ENCODE assay signal across 8 mouse cellular contexts in genomic region chr11:78490781-78491241, GRCm38 (mm10). TPM values are rescaled to one million over a fixed set of nuclear protein-coding genes. Genes with fewer than 3 reads are reported as not detected.
DNase-seq lines count a peak whose midpoint lies in the region; ATAC-seq lines count a peak whose summit lies in the region.

No protein-coding gene starts in this region.

- H3K4me1 ChIP-seq in lung, embryonic 15.5 days: peaks cover 7% of the 10 kb centered on the region; the same call in 1 of the 2 replicates
- 0 out of 2 replicates have a peak, but pooled peaks cover 7% of the 10 kb centered on the region for H3K4me1 ChIP-seq in stomach, embryonic 15.5 days

- no peak overlapping the region for H3K27ac ChIP-seq in lung, embryonic 15.5 days
- H3K27ac ChIP-seq in stomach, embryonic 15.5 days: no peak overlapping the region

- H3K36me3 ChIP-seq in lung, embryonic 15.5 days: no peaks in the 10 kb centered on the region
- H3K36me3 ChIP-seq in stomach, embryonic 15.5 days: no peaks in the 10 kb centered on the region

- no peak overlapping the region for H3K9ac ChIP-seq in lung, embryonic 15.5 days
- H3K9ac ChIP-seq in stomach, embryonic 15.5 days: no peak overlapping the region

- H3K4me3 ChIP-seq in lung, embryonic 15.5 days: peak overlapping the region; percentile 13; the same call in 1 of the 2 replicates
- H3K4me3 ChIP-seq in stomach, embryonic 15.5 days (replicated peaks): peak overlapping the region; percentile 21

- peaks cover 73% of the 10 kb centered on the region for H3K27me3 ChIP-seq in lung, embryonic 15.5 days
- peaks cover 59% of the 10 kb centered on the region for H3K27me3 ChIP-seq in stomach, embryonic 15.5 days (replicated peaks)

- H3K9me3 ChIP-seq in lung, embryonic 15.5 days: no peaks in the 10 kb centered on the region
- H3K9me3 ChIP-seq in stomach, embryonic 15.5 days: no peaks in the 10 kb centered on the region

- no peak for ATAC-seq in lung, embryonic 15.5 days (ENCODE audit: borderline replicate concordance, extremely low read depth, low FRiP score, low TSS enrichment)
- peak; percentile 55 for ATAC-seq in megakaryocyte-erythroid progenitor cell, adult 5-6 weeks (replicated peaks; ENCODE audit: low FRiP score, low TSS enrichment, poor library complexity, severe bottlenecking)
- no peak for ATAC-seq in stomach, embryonic 15.5 days (ENCODE audit: insufficient read depth, low FRiP score, low read depth)
- ATAC-seq in CD4-positive, CD25-positive, alpha-beta regulatory T cell, adult 4 months: no peak

- DNase-seq in lung, postnatal 4 days: no peak
- DNase-seq in cerebellum, adult 9-10 months: peak; percentile 73
- DNase-seq in frontal cortex, postnatal 10 days (ENCODE audit: low spot score in 2 of 2): peak; percentile 45 to 53
- DNase-seq in kidney, postnatal 4 days: peak; percentile 57 to 67

- peak overlapping the region; percentile 49 for H3K4me2 ChIP-seq in lung, embryonic 15.5 days
- peak overlapping the region; percentile 51 for H3K4me2 ChIP-seq in stomach, embryonic 15.5 days

- WGBS in lung, embryonic 15.5 days: 8% methylated on average over 48 of the region's 48 CpGs
- WGBS in stomach, embryonic 15.5 days: 11% methylated on average over 44 of the region's 48 CpGs

RNA-seq across cellular contexts. Expression of gene Sarm1, which starts 6.7 kb away (rescaled TPM):
- polyA plus RNA-seq in lung, embryonic 15.5 days (2015; fragmentation: Nextera tagmentation; extraction: Ambion mirVana): 0.91 and 0.96 TPM in 2 replicates
- total RNA-seq in megakaryocyte-erythroid progenitor cell, adult 5-6 weeks (2014; fragmentation: Nextera tagmentation): not detected in 2 replicates
- total RNA-seq in megakaryocyte-erythroid progenitor cell, adult 5-6 weeks (2017): 0.88 TPM in 1 of 2 replicates, not detected in the other
- polyA plus RNA-seq in stomach, embryonic 15.5 days (2015; fragmentation: Nextera tagmentation; extraction: Ambion mirVana): 2.6 and 3.3 TPM in 2 replicates
- 1 to 10 TPM in 1 of 2 experiments, under 1 TPM in 1; 0.63 to 1.3 TPM for polyA plus RNA-seq in CD4-positive, CD25-positive, alpha-beta regulatory T cell, adult 4 months (2017; shearing (Covaris generic))

RNA-seq across cellular contexts. Expression of gene Vtn, which starts 8.1 kb away (rescaled TPM):
- polyA plus RNA-seq in lung, embryonic 15.5 days (2015; fragmentation: Nextera tagmentation; extraction: Ambion mirVana): 1.2 and 10.2 TPM in 2 replicates
- not detected in 2 replicates for total RNA-seq in megakaryocyte-erythroid progenitor cell, adult 5-6 weeks (2014; fragmentation: Nextera tagmentation)
- total RNA-seq in megakaryocyte-erythroid progenitor cell, adult 5-6 weeks (2017): not detected in 2 replicates
- polyA plus RNA-seq in stomach, embryonic 15.5 days (2015; fragmentation: Nextera tagmentation; extraction: Ambion mirVana): 59.8 and 67.8 TPM in 2 replicates
- not detected for polyA plus RNA-seq in CD4-positive, CD25-positive, alpha-beta regulatory T cell, adult 4 months (2017; shearing (Covaris generic))

RNA-seq across cellular contexts. Expression of gene Sebox, which starts 12.4 kb away (rescaled TPM):
- polyA plus RNA-seq in lung, embryonic 15.5 days (2015; fragmentation: Nextera tagmentation; extraction: Ambion mirVana): not detected in 2 replicates
- not detected in 2 replicates for total RNA-seq in megakaryocyte-erythroid progenitor cell, adult 5-6 weeks (2014; fragmentation: Nextera tagmentation)
- total RNA-seq in megakaryocyte-erythroid progenitor cell, adult 5-6 weeks (2017): not detected in 2 replicates
- polyA plus RNA-seq in stomach, embryonic 15.5 days (2015; fragmentation: Nextera tagmentation; extraction: Ambion mirVana): not detected in 2 replicates
- polyA plus RNA-seq in CD4-positive, CD25-positive, alpha-beta regulatory T cell, adult 4 months (2017; shearing (Covaris generic)): not detected

RNA-seq across cellular contexts. Expression of gene Tmem199, which starts 21.2 kb away (rescaled TPM):
- 44.4 and 48.3 TPM in 2 replicates for polyA plus RNA-seq in lung, embryonic 15.5 days (2015; fragmentation: Nextera tagmentation; extraction: Ambion mirVana)
- total RNA-seq in megakaryocyte-erythroid progenitor cell, adult 5-6 weeks (2014; fragmentation: Nextera tagmentation): 26.3 and 34.8 TPM in 2 replicates
- 33.1 and 39.0 TPM in 2 replicates for total RNA-seq in megakaryocyte-erythroid progenitor cell, adult 5-6 weeks (2017)
- 45.5 and 47.2 TPM in 2 replicates for polyA plus RNA-seq in stomach, embryonic 15.5 days (2015; fragmentation: Nextera tagmentation; extraction: Ambion mirVana)
- polyA plus RNA-seq in CD4-positive, CD25-positive, alpha-beta regulatory T cell, adult 4 months (2017; shearing (Covaris generic)): 10 to 100 TPM; 51.4 to 71.8 TPM

RNA-seq across cellular contexts. Expression of gene Poldip2, which starts 21.2 kb away (rescaled TPM):
- polyA plus RNA-seq in lung, embryonic 15.5 days (2015; fragmentation: Nextera tagmentation; extraction: Ambion mirVana): 158 TPM in 2 replicates
- total RNA-seq in megakaryocyte-erythroid progenitor cell, adult 5-6 weeks (2014; fragmentation: Nextera tagmentation): 104 and 105 TPM in 2 replicates
- total RNA-seq in megakaryocyte-erythroid progenitor cell, adult 5-6 weeks (2017): 79.8 and 81.7 TPM in 2 replicates
- 131 and 145 TPM in 2 replicates for polyA plus RNA-seq in stomach, embryonic 15.5 days (2015; fragmentation: Nextera tagmentation; extraction: Ambion mirVana)
- 10 to 100 TPM; 13.9 to 19.9 TPM for polyA plus RNA-seq in CD4-positive, CD25-positive, alpha-beta regulatory T cell, adult 4 months (2017; shearing (Covaris generic))

Comparison
In these comparisons a context has a peak if more than half of its experiments do, and no peak if none do; other contexts are left out.
1. DNase-seq: peak in cerebellum, adult 9-10 months (single experiment), frontal cortex, postnatal 10 days (2 of 2) and kidney, postnatal 4 days (2 of 2); none in lung, postnatal 4 days (0 of 2).